Comparison of ENCODE assay signal across 9 mouse cellular contexts in the genomic region with DNA sequence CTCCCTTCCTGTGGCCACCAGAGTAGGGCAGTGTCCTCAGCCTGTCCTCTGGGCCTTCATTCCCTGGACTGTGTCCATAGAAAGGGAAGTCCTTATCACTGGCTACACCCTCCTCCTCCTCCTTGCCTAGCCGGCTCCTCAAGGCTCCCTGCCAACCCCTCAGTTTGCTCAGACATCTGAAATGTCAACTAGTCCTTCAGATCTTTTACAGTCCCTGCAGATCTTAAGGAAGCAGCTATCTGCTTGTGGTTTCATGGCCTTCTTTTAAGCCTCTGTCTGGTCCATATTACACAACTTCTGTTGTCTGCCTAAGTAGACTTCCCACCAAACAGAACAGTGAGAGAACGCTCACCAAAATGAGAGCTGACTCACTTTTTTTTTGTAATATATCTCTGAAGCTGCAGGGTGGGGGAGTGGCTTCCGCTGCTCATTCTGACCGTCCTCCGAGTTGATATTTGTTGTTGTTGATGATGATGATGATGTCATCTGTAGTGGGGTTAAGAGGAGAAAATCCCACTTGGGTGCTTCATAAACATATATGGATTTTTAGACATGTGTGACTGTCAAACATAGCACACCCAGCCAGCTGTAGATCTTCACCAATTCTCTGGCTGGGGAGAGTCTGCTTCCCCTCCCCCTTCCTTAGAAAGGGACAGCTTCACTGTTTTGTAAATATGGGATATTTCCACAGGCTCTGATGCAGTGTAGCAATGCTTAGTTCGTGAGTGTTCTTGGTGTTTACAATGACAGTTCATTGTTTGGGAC.
A peak's percentile ranks its signal among the peaks of the same experiment; 100 is the strongest.
DNase-seq lines count a peak whose midpoint lies in the region; ATAC-seq and TF ChIP-seq lines count a peak whose summit lies in the region.
"Had no signal": no experiment of that assay in that cellular context is flagged by ENCODE, and none has a peak within 500 bp of the region (broad histone marks: within the 10 kb centered on the region; RNA-seq: fewer than 3 reads in every experiment).

No protein-coding gene starts in this region.

- peaks cover 7% of the 10 kb centered on the region; the same call in 1 of the 2 replicates for H3K4me1 ChIP-seq in kidney, postnatal 0 days (replicated peaks; ENCODE audit: insufficient read depth, low read length)
- peaks cover 50% of the 10 kb centered on the region for H3K4me1 ChIP-seq in megakaryocyte, embryonic 14.5 days

- no peaks in the 10 kb centered on the region for H3K9me3 ChIP-seq in kidney, postnatal 0 days (replicated peaks; ENCODE audit: low read length)
- no peaks in the 10 kb centered on the region for H3K9me3 ChIP-seq in megakaryocyte, embryonic 14.5 days
- H3K9me3 ChIP-seq: limb, embryonic 12.5 days had no signal

- H3K27ac ChIP-seq in kidney, postnatal 0 days: peak overlapping the region; percentile 76; the same call in 1 of the 2 replicates

- DNase-seq in kidney, postnatal 0 days (ENCODE audit: low spot score): peak; percentile 76
- DNase-seq in kidney, postnatal 25 days: no peak
- DNase-seq in induced T-regulatory cell, adult 2 months (ENCODE audit: low read depth): peak; percentile 19
- DNase-seq in embryo, embryonic 9.5 days (ENCODE audit: extremely low spot score): no peak
- DNase-seq in natural killer cell, adult 2 months (ENCODE audit: low spot score in 2 of 2): no peak
- DNase-seq in spleen, postnatal 10 days (ENCODE audit: low spot score in 2 of 2): no peak

- no peak for TF ChIP-seq CTCF in kidney, postnatal 0 days (IDR thresholded peaks at IDR 0.05; ENCODE audit: low read depth)

- H3K27me3 ChIP-seq in kidney, postnatal 0 days (ENCODE audit: insufficient read depth, low read length): no peaks in the 10 kb centered on the region
- H3K27me3 ChIP-seq in megakaryocyte, embryonic 14.5 days (replicated peaks): no peaks in the 10 kb centered on the region
- H3K27me3 ChIP-seq: limb, embryonic 12.5 days had no signal

- peak; percentile 33; the same call in 1 of the 2 replicates for ATAC-seq in kidney, postnatal 0 days (replicated peaks; ENCODE audit: low FRiP score, low read depth)
- ATAC-seq in common myeloid progenitor, adult 5-6 weeks (replicated peaks; ENCODE audit: low read depth, poor library complexity, severe bottlenecking): peak; percentile 93

- H3K36me3 ChIP-seq in kidney, postnatal 0 days (ENCODE audit: insufficient read depth, low read length): no peaks in the 10 kb centered on the region
- H3K36me3 ChIP-seq in megakaryocyte, embryonic 14.5 days (replicated peaks; ENCODE audit: low read length): no peaks in the 10 kb centered on the region
- H3K36me3 ChIP-seq: limb, embryonic 12.5 days had no signal

- H3K9ac ChIP-seq in kidney, postnatal 0 days (ENCODE audit: low read depth, low read length): no peak overlapping the region
- H3K9ac ChIP-seq: limb, embryonic 12.5 days had no signal

- H3K4me2 ChIP-seq in kidney, postnatal 0 days (ENCODE audit: low read length): no peak overlapping the region
- H3K4me2 ChIP-seq: limb, embryonic 12.5 days had no signal

- no peak overlapping the region for H3K4me3 ChIP-seq in kidney, postnatal 0 days (replicated peaks; ENCODE audit: low read depth, low read length)
- peak overlapping the region; percentile 81 for H3K4me3 ChIP-seq in megakaryocyte, embryonic 14.5 days (replicated peaks)
- H3K4me3 ChIP-seq: limb, embryonic 12.5 days had no signal

- WGBS in kidney, postnatal 0 days: 43% methylated on average over 6 of the region's 6 CpGs

Comparison
In these comparisons a context has a peak if more than half of its experiments do, and no peak if none do; other contexts are left out.
1. DNase-seq: peak in kidney, postnatal 0 days (single experiment) and induced T-regulatory cell, adult 2 months (single experiment); none in kidney, postnatal 25 days (0 of 2), embryo, embryonic 9.5 days (single experiment), natural killer cell, adult 2 months (0 of 2) and spleen, postnatal 10 days (0 of 2).